Mouse (Mus musculus) limb, embryonic 11.5 days (tissue): ENCODE data around the gene Rcan3. TPM values are rescaled to one million over a fixed set of nuclear protein-coding genes. Genes with fewer than 3 reads are reported as not detected.

ENCODE experiments used
- ATAC-seq: fragments of 200-750 bp; cut with Nextera tagmentation; 2 replicates; pipeline ENCODE4 v1.8.0; 2017; ENCODE audit warnings: low read depth; ENCODE audit not compliant: insufficient number of reproducible peaks, low FRiP score, low TSS enrichment
- DNase-seq: peaks from one replicate; pipeline ENCODE4 v3.0.0-alpha.2; 2015; ENCODE audit warnings: low spot score
- H3K27ac ChIP-seq: fragments of 300-500 bp; sonication (generic); replicated peaks from 2 replicates; pipeline ENCODE4 v1.5.1; 2014; ENCODE audit warnings: low read depth, mild to moderate bottlenecking, low read length
- H3K27me3 ChIP-seq: fragments of 300-500 bp; sonication (generic); 2 replicates; pipeline ENCODE4 v1.6.1; 2014; ENCODE audit warnings: mild to moderate bottlenecking, low read length, mixed read lengths; ENCODE audit not compliant: control insufficient read depth, insufficient read depth
- H3K36me3 ChIP-seq: fragments of 300-500 bp; sonication (generic); 2 replicates; pipeline ENCODE4 v1.6.1; 2014; ENCODE audit warnings: mild to moderate bottlenecking, low read length, moderate library complexity, mixed read lengths; ENCODE audit not compliant: control insufficient read depth, insufficient read depth
- H3K4me1 ChIP-seq: fragments of 300-500 bp; sonication (generic); 2 replicates; pipeline ENCODE4 v1.6.1; 2014; ENCODE audit warnings: low read length, mixed read lengths; ENCODE audit not compliant: control insufficient read depth, insufficient read depth
- H3K4me2 ChIP-seq: fragments of 300-500 bp; sonication (generic); 2 replicates; pipeline ENCODE4 v1.6.1; 2014; ENCODE audit warnings: low read depth, mild to moderate bottlenecking, moderate library complexity; ENCODE audit not compliant: severe bottlenecking
- H3K4me3 ChIP-seq: fragments of 300-500 bp; sonication (generic); 2 replicates; pipeline ENCODE4 v1.5.1; 2014; ENCODE audit warnings: low read depth, low read length
- H3K9ac ChIP-seq: fragments of 300-500 bp; sonication (generic); 2 replicates; pipeline ENCODE4 v1.6.1; 2014; ENCODE audit warnings: mild to moderate bottlenecking, low read length
- H3K9me3 ChIP-seq: fragments of 300-500 bp; sonication (generic); 2 replicates; pipeline ENCODE4 v1.6.1; 2016; ENCODE audit warnings: low read length; ENCODE audit not compliant: control insufficient read depth
- WGBS: fragments of 180-500 bp; shearing (Covaris S2); extraction: QIAGEN DNeasy Blood & Tissue Kit; methylation state at CpG from one replicate; pipeline ENCODE4 v1.1.7; 2014; 5-methylcytosine and 5-hydroxymethylcytosine counted together
- polyA plus RNA-seq: library from polyadenylated mRNA; unstranded; fragments of >200 nt; fragmentation: Nextera tagmentation; extraction: Ambion mirVana; gene quantifications from 2 replicates; pipeline ENCODE4 v1.2.1, GENCODE M21; 2014

Gene Rcan3
- polyA plus RNA-seq, 1 experiment from 2014 or later, result 9.6 TPM

GRCm38 (mm10) chr4:135426587-135426986 lies 7.1 kb downstream of the Rcan3 start:
- 92% methylated on average over 7 of the region's 7 CpGs for WGBS
- Histone ChIP-seq H3K4me2 (no peak overlapping the region), H3K9me3 (no peaks in the 10 kb centered on the region), H3K9ac (no peak overlapping the region), H3K27ac (no peak overlapping the region), H3K4me3 (no peak overlapping the region), H3K4me1 (no peaks in the 10 kb centered on the region), H3K36me3 (no peaks in the 10 kb centered on the region), H3K27me3 (no peaks in the 10 kb centered on the region)
- ATAC-seq (no peak), DNase-seq (no peak)

DNA sequence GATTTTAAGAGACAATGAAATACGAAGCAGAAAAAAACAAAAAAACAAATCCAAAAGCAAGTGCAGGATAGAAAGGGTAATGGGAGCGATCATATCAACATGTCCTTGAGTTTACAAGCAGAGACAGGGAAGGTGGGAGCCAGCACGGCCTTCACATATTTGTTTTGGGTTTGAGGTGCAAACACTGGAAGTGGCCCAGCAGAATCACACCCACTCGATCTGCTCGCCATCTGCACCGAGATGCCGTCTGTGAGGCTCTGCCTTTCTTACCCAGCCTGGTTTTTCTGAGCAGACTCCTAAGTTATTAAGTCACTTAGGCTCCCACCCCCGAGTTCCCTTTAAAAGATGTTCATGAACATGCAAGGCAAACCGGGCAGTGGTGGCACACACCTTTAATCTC lies 8.0 kb downstream of the Rcan3 start:
- no peak for ATAC-seq
- H3K27me3 ChIP-seq, result no peaks in the 10 kb centered on the region
- 85% methylated on average over 9 of the region's 9 CpGs for WGBS

GRCm38 (mm10) chr4:135420961-135421360 lies 12.7 kb downstream of the Rcan3 start:
- Histone ChIP-seq H3K4me3 (no peak overlapping the region), H3K4me1 (no peaks in the 10 kb centered on the region), H3K27me3 (no peaks in the 10 kb centered on the region), H3K9ac (no peak overlapping the region), H3K36me3 (no peaks in the 10 kb centered on the region), H3K9me3 (no peaks in the 10 kb centered on the region), H3K4me2 (no peak overlapping the region), H3K27ac (no peak overlapping the region)
- ATAC-seq (no peak), DNase-seq (no peak)
- WGBS, result 94% methylated on average over 13 of the region's 13 CpGs

More for the DNA sequence above, 8.0 kb downstream of the Rcan3 start:
- no peak overlapping the region for H3K4me3 ChIP-seq
- H3K4me1 ChIP-seq, result no peaks in the 10 kb centered on the region
- H3K9me3 ChIP-seq, result no peaks in the 10 kb centered on the region
- no peak overlapping the region for H3K4me2 ChIP-seq
- H3K27ac ChIP-seq, result no peak overlapping the region
- H3K36me3 ChIP-seq, result no peaks in the 10 kb centered on the region
- DNase-seq, result no peak
- H3K9ac ChIP-seq, result no peak overlapping the region

- H3K36me3 ChIP-seq, result no peaks in the 10 kb centered on the region
- H3K4me1 ChIP-seq, result no peaks in the 10 kb centered on the region
- H3K27me3 ChIP-seq, result no peaks in the 10 kb centered on the region
- no peak for ATAC-seq
- no peak for DNase-seq
- 84% methylated on average over 11 of the region's 11 CpGs for WGBS
- no peak overlapping the region for H3K4me3 ChIP-seq
- H3K9ac ChIP-seq, result no peak overlapping the region
- no peak overlapping the region for H3K4me2 ChIP-seq
- H3K27ac ChIP-seq, result no peak overlapping the region
- no peaks in the 10 kb centered on the region for H3K9me3 ChIP-seq
Measured at GRCm38 (mm10) chr4:135420416-135420815, 13.2 kb downstream of the Rcan3 start.

- no peaks in the 10 kb centered on the region for H3K27me3 ChIP-seq
- no peaks in the 10 kb centered on the region for H3K4me1 ChIP-seq
Measured at GRCm38 (mm10) chr4:135419996-135420395, 13.7 kb downstream of the Rcan3 start.

DNA sequence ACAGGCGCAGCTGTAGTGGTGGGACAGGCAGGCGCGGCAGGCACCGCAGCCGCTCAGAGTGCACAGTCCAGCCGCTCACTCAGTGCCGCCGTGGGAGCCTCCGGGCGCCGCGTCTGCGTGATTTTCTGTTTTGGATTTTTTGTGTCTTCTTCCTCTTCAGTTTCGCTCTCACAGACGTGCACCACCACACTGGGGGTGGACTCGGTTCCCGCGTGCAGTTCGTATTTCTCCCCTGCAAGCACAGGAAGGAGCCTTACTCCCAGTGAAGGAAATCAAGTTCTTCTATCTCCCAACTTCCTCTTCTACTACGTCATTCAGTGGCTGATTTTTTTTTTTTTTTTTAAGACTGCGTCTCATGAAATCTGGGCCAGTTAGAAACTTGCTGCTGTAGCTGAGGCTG lies 17.3 kb downstream of the Rcan3 start:
- Histone ChIP-seq H3K27me3 (no peaks in the 10 kb centered on the region), H3K4me3 (no peak overlapping the region), H3K4me2 (no peak overlapping the region), H3K36me3 (no peaks in the 10 kb centered on the region; the same call in 1 of the 2 replicates), H3K9ac (no peak overlapping the region), H3K27ac (no peak overlapping the region), H3K9me3 (no peaks in the 10 kb centered on the region), H3K4me1 (no peaks in the 10 kb centered on the region)
- ATAC-seq, result no peak
- DNase-seq, result no peak
- WGBS, result 95% methylated on average over 21 of the region's 21 CpGs

More at GRCm38 (mm10) chr4:135419996-135420395, 13.7 kb downstream of the Rcan3 start:
- no peak overlapping the region for H3K27ac ChIP-seq
- ATAC-seq, result no peak
- DNase-seq, result no peak
- no peaks in the 10 kb centered on the region for H3K36me3 ChIP-seq
- H3K4me2 ChIP-seq, result no peak overlapping the region
- no peak overlapping the region for H3K4me3 ChIP-seq
- WGBS, result 82% methylated on average over 21 of the region's 21 CpGs
- no peak overlapping the region for H3K9ac ChIP-seq
- no peaks in the 10 kb centered on the region for H3K9me3 ChIP-seq

GRCm38 (mm10) chr4:135413491-135413890 lies 20.2 kb downstream of the Rcan3 start:
- Histone ChIP-seq H3K27me3 (no peaks in the 10 kb centered on the region), H3K4me2 (no peak overlapping the region), H3K4me3 (no peak overlapping the region), H3K9me3 (no peaks in the 10 kb centered on the region), H3K36me3 (no peaks in the 10 kb centered on the region; the same call in 1 of the 2 replicates), H3K4me1 (no peaks in the 10 kb centered on the region), H3K27ac (no peak overlapping the region), H3K9ac (no peak overlapping the region)
- WGBS, result 84% methylated on average over 8 of the region's 8 CpGs
- DNase-seq, result no peak
- no peak for ATAC-seq

- no peak for ATAC-seq
- no peaks in the 10 kb centered on the region for H3K9me3 ChIP-seq
- 38% methylated on average over 4 of the region's 4 CpGs for WGBS
Measured at GRCm38 (mm10) chr4:135411633-135412032, 22.0 kb downstream of the Rcan3 start.

DNA sequence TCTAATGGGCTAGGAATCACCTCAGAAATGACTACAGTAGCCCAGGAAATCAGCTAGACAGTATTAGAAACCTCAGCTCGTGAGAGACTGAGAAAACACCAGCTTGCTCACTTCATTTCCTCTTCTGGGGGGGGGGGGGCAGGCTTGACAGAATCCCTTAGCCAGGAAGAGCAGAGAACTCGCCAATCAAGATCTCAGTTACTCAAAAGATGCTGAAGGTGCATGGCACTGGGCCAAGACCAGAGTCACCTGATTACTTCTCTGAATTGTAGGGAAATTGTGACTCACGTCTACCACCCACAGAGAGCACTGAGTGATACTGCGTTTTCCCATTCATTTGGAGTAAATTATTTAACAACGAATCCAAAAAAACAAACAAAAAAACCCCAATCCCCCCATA lies 27.5 kb downstream of the Rcan3 start:
- no peak overlapping the region for H3K27ac ChIP-seq
- WGBS, result 70% methylated on average over 5 of the region's 5 CpGs

More at GRCm38 (mm10) chr4:135411633-135412032, 22.0 kb downstream of the Rcan3 start:
- no peaks in the 10 kb centered on the region; the same call in 1 of the 2 replicates for H3K36me3 ChIP-seq
- no peaks in the 10 kb centered on the region for H3K4me1 ChIP-seq
- DNase-seq, result peak; percentile 65
- no peak overlapping the region for H3K27ac ChIP-seq
- H3K4me3 ChIP-seq, result no peak overlapping the region
- no peaks in the 10 kb centered on the region for H3K27me3 ChIP-seq
- H3K4me2 ChIP-seq, result no peak overlapping the region
- H3K9ac ChIP-seq, result no peak overlapping the region

More for the DNA sequence above, 27.5 kb downstream of the Rcan3 start:
- H3K27me3 ChIP-seq, result no peaks in the 10 kb centered on the region
- no peaks in the 10 kb centered on the region for H3K36me3 ChIP-seq
- no peaks in the 10 kb centered on the region for H3K4me1 ChIP-seq
- no peaks in the 10 kb centered on the region for H3K9me3 ChIP-seq
- no peak for DNase-seq
- no peak overlapping the region for H3K9ac ChIP-seq
- ATAC-seq, result no peak
- no peak overlapping the region for H3K4me3 ChIP-seq
- no peak overlapping the region for H3K4me2 ChIP-seq
